Mouse (Mus musculus) ES-E14 (cell line): ENCODE data around the gene Osbpl10. TPM values are rescaled to one million over a fixed set of nuclear protein-coding genes. Genes with fewer than 3 reads are reported as not detected.
A peak's percentile ranks its signal among the peaks of the same experiment; 100 is the strongest.
"Not testable (repeated sequence)": the region's sequence is repeated elsewhere in the genome, so short reads cannot be mapped to it uniquely, and the experiment has no call there.

Source experiments
- DNase-seq: peaks from one replicate; pipeline ENCODE4 v3.0.0-alpha.2; 2013; ENCODE audit warnings: low read depth, low spot score
- H3K27ac ChIP-seq: 2 replicates; pipeline ENCODE4 v1.5.1; 2012; ENCODE audit warnings: low read depth, mild to moderate bottlenecking, low read length, moderate library complexity, mixed read lengths; ENCODE audit not compliant: poor library complexity, insufficient read depth, severe bottlenecking
- H3K36me3 ChIP-seq: 2 replicates; pipeline ENCODE4 v1.6.1; 2012; ENCODE audit warnings: mild to moderate bottlenecking, low read length, moderate library complexity, mixed read lengths; ENCODE audit not compliant: control insufficient read depth, poor library complexity, insufficient read depth, severe bottlenecking
- H3K4me1 ChIP-seq, 2 experiments: fragments of 150-350 bp in 1 of 2; sonication (generic) in 1 of 2; 2 replicates each; pipeline ENCODE4 v1.6.1; 2012; ENCODE audit warnings: low read length in 2 of 2, mild to moderate bottlenecking in 1 of 2, mixed read lengths in 1 of 2; ENCODE audit not compliant: control insufficient read depth in 2 of 2, insufficient read depth in 2 of 2, poor library complexity in 1 of 2
- H3K4me3 ChIP-seq, 2 experiments: fragments of 150-350 bp in 1 of 2; sonication (generic) in 1 of 2; 2 replicates each; pipeline ENCODE4 v1.5.1; 2012; ENCODE audit warnings: low read length in 2 of 2, low read depth in 1 of 2, mild to moderate bottlenecking in 1 of 2, mixed read lengths in 1 of 2; ENCODE audit not compliant: insufficient read depth in 1 of 2, poor library complexity in 1 of 2, severe bottlenecking in 1 of 2
- H3K9ac ChIP-seq: 2 replicates; pipeline ENCODE4 v1.6.1; 2012; ENCODE audit warnings: low read depth, mild to moderate bottlenecking, low read length, mixed read lengths; ENCODE audit not compliant: poor library complexity, insufficient read depth, severe bottlenecking
- H3K9me3 ChIP-seq: fragments of 150-350 bp; sonication (generic); 2 replicates; pipeline ENCODE4 v1.6.1; 2012; ENCODE audit warnings: low read depth, mild to moderate bottlenecking, low read length; ENCODE audit not compliant: control insufficient read depth, insufficient read depth
- CHD2 ChIP-seq: IDR thresholded peaks from 2 replicates; pipeline ENCODE4 v1.6.1; 2014; ENCODE audit warnings: mild to moderate bottlenecking, low read depth, low read length, inconsistent platforms
- HCFC1 ChIP-seq: IDR thresholded peaks from 2 replicates; pipeline ENCODE4 v1.6.1; 2012; ENCODE audit warnings: low read length, inconsistent platforms, borderline replicate concordance; ENCODE audit not compliant: insufficient read depth
- MAFK ChIP-seq: IDR thresholded peaks from 2 replicates; pipeline ENCODE4 v1.6.1; 2014; ENCODE audit warnings: mild to moderate bottlenecking, low read depth, low read length, inconsistent platforms; ENCODE audit not compliant: insufficient read depth
- ZC3H11A ChIP-seq: IDR thresholded peaks from 2 replicates; pipeline ENCODE4 v1.6.1; 2012; ENCODE audit warnings: low read depth, mild to moderate bottlenecking, inconsistent platforms, low read length, borderline replicate concordance
- ZNF384 ChIP-seq: IDR thresholded peaks from 2 replicates; pipeline ENCODE4 v1.6.1; 2012; ENCODE audit warnings: low read depth, low read length, inconsistent platforms
- in situ Hi-C, 2 experiments: fragments of 600-800 bp; cut with MboI; formaldehyde crosslinking; loops; one replicate each; pipeline ENCODE4 v1.15.1; 2025; ENCODE audit warnings: low sequenced_read_pairs in 2 of 2, inconsistent platforms in 1 of 2; ENCODE audit not compliant: unreplicated experiment in 2 of 2
- total RNA-seq: library from RNA; depleted of rRNA; stranded (reverse); fragments of 300-350 nt; gene quantifications from 2 replicates; pipeline ENCODE4 v1.2.3, GENCODE M21; 2012

Gene Osbpl10
- total RNA-seq, 1 experiment = 15.2 TPM

DNA sequence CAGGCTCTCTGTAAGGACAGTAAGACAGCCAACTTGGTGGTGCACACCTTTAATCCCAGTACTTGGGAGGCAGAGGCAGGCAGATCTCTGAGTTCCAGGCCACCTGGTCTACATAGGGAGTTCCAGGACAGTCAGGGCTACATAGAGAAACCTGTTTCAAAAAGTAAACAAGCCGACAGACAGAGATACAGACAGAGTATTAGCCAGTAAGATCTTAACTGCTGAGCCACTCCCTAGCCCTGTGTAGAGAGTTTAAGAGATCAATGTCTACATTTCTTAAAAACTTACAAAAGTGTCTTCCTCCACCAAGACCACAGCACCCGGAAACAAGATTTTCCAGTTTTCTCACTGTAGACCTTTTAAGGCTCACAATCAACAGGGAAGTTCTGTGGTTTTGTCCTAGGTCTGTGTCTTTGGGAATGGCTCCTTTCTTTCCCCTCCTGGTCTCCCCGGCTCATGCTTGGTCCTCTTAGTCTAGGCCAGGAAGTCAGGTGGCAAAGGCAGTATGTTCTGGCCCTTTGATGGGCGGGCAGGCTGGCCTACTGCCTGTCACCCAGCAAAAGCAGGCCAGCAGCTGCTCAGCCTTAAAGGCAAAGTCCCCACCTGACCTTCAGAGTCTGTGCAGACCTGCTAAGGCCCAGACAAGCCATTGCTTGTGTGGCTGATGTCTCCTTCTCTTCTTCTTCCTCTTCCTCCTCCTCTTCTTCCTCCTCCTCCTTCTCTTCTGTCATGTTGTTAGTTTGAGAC, 18.2 kb upstream of the Osbpl10 start:
- Histone ChIP-seq H3K27ac (no peak overlapping the region), H3K36me3 (no peaks in the 10 kb centered on the region), H3K9me3 (no peaks in the 10 kb centered on the region), H3K4me1 (no peaks in the 10 kb centered on the region), H3K4me3 (no peak overlapping the region), H3K9ac (no peak overlapping the region)
- TF ChIP-seq MAFK (no peak), ZNF384 (no peak), ZC3H11A (no peak), CHD2 (no peak)
- no peak for DNase-seq
- in situ Hi-C loops = no loop called here

DNA sequence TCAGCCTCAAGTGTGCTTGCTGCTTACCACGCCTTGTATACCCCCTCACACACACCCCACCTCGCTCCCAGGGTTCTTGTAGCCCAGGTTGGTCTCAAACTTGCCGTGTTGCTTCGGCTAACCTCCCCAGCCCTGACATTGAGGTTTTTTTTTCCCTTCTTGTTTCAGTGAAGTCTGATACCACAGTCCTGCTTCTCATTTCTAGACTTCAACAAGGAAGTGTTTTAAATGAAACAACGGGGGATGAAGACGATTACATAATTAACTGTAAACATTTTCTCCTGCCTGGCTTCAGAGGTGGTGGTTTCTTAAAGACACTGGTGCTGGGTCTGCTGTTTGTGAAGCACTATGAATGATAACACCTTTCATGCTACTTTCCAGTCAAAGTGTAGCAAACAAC, 17.5 kb upstream of the Osbpl10 start:
- Histone ChIP-seq H3K9ac (no peak overlapping the region), H3K36me3 (no peaks in the 10 kb centered on the region), H3K9me3 (no peaks in the 10 kb centered on the region), H3K4me3 (no peak overlapping the region), H3K27ac (no peak overlapping the region), H3K4me1 (no peaks in the 10 kb centered on the region)
- in situ Hi-C loops = no loop called here
- DNase-seq = no peak
- TF ChIP-seq ZNF384 (no peak), CHD2 (no peak), ZC3H11A (no peak), HCFC1 (no peak), MAFK (no peak)

DNA sequence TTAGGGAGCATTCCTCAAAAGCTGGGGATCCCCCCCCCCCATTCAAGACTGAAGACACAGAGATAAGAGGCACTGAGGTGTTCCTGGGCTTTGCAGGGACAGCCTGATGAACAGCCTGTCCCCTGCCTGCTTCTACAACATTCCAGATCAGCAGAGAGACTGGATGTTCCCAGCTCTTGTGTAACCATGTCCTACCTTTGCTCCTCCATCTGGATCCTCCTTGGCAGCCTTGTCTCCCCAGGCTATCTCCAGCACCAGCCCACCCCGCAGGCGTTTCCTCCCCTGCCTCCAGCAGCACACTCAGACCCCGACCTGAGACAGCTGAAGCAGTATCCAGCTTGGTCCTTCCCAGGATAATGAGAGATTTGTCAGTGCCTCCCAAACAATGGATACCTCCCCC, 14.3 kb upstream of the Osbpl10 start:
- TF ChIP-seq MAFK (no peak), ZNF384 (no peak), CHD2 (no peak), ZC3H11A (no peak), HCFC1 (no peak)
- no peak for DNase-seq
- Histone ChIP-seq H3K27ac (no peak overlapping the region), H3K36me3 (no peaks in the 10 kb centered on the region), H3K9me3 (no peaks in the 10 kb centered on the region), H3K4me3 (no peak overlapping the region), H3K9ac (no peak overlapping the region), H3K4me1 (peaks cover 0 to 4% of the 10 kb centered on the region in 2 experiments; a peak in 1 of 4 replicates)
- in situ Hi-C loops = no loop called here

DNA sequence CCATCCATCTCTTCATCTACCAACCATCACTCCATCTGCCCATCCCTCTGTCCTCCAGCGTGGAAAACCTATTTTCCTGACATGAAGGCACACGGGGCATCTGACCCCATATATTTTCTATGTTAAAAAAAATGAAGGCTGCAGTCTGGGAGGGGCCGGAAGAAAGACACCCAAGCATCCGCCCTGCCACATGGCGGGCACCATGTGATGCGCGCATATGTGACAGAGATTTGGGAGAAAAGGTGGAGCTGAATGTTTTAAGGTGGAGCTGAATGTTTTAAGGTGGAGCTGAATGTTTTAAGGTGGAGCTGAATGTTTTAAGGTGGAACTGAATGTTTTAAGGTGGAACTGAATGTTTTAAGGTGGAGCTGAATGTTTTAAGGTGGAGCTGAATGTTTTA, 12.1 kb upstream of the Osbpl10 start:
- peak overlapping the region; percentile 26 to 65; a peak in 3 of 4 replicates for H3K4me3 ChIP-seq
- in situ Hi-C loops, H3K36me3 ChIP-seq, H3K4me1 ChIP-seq, H3K9me3 ChIP-seq, DNase-seq: not testable (repeated sequence)
- H3K27ac ChIP-seq = peak overlapping the region; percentile 75
- H3K9ac ChIP-seq = peak overlapping the region; percentile 76
